ENCODE assay signal across 8 mouse cellular contexts in the genomic region with DNA sequence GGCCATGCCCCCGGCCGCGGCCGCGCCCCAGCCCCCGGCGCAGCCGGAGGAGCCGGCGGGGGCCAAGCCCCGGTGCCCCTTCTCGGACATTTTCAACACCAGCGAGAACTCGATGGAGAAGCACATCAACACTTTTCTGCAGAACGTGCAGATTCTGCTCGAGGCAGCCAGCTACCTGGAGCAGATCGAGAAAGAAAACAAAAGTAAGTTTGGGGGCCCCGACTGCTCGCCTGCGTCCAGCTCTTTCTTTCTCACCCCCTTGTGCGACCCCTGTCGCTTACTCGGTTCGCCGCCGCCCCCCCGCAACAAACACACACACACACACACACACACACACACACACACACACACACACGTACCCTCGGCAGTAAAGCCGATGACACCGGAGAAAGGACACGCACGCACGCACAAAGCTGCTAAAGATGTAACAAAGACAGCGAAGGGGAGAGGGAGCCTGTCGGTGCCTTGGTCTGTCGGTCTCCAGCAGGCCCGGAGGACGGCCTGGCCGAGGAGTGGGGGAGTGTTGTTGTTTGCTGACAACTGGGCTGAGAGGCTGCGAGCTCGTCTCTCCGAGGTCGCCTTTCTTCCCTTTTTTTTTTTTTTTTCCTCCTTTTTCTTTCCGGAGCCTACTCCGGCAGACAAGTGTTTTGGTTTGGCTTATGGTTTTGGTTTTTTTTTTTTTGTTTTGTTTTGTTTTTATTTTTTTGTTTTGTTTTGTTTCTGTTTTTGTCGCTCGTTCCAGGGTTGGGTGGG. TPM values are rescaled to one million over a fixed set of nuclear protein-coding genes. Genes with fewer than 3 reads are reported as not detected.
DNase-seq lines count a peak whose midpoint lies in the region; ATAC-seq and TF ChIP-seq lines count a peak whose summit lies in the region.

No protein-coding gene starts in this region.

- under 1% methylated on average over 48 of the region's 48 CpGs for WGBS in kidney, adult 2 months
- under 1% methylated on average over 48 of the region's 48 CpGs for WGBS in forebrain, embryonic 15.5 days
- under 1% methylated on average over 48 of the region's 48 CpGs for WGBS in hindbrain, embryonic 16.5 days
- WGBS in liver, embryonic 13.5 days (ENCODE audit: insufficient replicate concordance), result under 1% methylated on average over 42 of the region's 48 CpGs
- WGBS in neural tube, embryonic 14.5 days, result under 1% methylated on average over 43 of the region's 48 CpGs

- H3K4me3 ChIP-seq in kidney, adult 2 months (ENCODE audit: insufficient read depth, low read depth, low read length), result peak overlapping the region; percentile 82
- H3K4me3 ChIP-seq in forebrain, embryonic 15.5 days, result peak overlapping the region; percentile 93
- H3K4me3 ChIP-seq in hindbrain, embryonic 16.5 days (ENCODE audit: low read length), result peak overlapping the region; percentile 87
- peak overlapping the region; percentile 96 for H3K4me3 ChIP-seq in liver, embryonic 13.5 days (replicated peaks)
- H3K4me3 ChIP-seq in neural tube, embryonic 14.5 days (ENCODE audit: low read depth, low read length), result peak overlapping the region; percentile 88

- TF ChIP-seq CTCF in kidney, adult 2 months (conservative IDR thresholded peaks at IDR 0.05; ENCODE audit: insufficient read depth, insufficient read length, low read depth, low read length), result no peak
- TF ChIP-seq CTCF in brain, embryonic 14.5 days (IDR thresholded peaks at IDR 0.05; ENCODE audit: borderline replicate concordance, extremely low read depth, insufficient read depth, insufficient read length), result no peak

- ATAC-seq in forebrain, embryonic 15.5 days (replicated peaks), result no peak
- ATAC-seq in hindbrain, embryonic 16.5 days, result no peak
- no peak for ATAC-seq in liver, embryonic 13.5 days (ENCODE audit: low read depth)
- no peak for ATAC-seq in neural tube, embryonic 14.5 days (ENCODE audit: low read depth)

- peak; percentile 51 for DNase-seq in kidney, adult 2 months
- DNase-seq in kidney, adult 11 months, result no peak
- DNase-seq in brain, embryonic 14.5 days (ENCODE audit: low read depth), result peak; percentile 81
- peak; percentile 57 for DNase-seq in liver, embryonic 13.5 days
- DNase-seq in thymus, postnatal 0 days (ENCODE audit: low spot score), result peak; percentile 49

- H3K4me2 ChIP-seq in forebrain, embryonic 15.5 days (replicated peaks), result peak overlapping the region; percentile 78
- H3K4me2 ChIP-seq in hindbrain, embryonic 16.5 days (ENCODE audit: low read length), result peak overlapping the region; percentile 90
- peak overlapping the region; percentile 100 for H3K4me2 ChIP-seq in liver, embryonic 13.5 days
- H3K4me2 ChIP-seq in neural tube, embryonic 14.5 days (ENCODE audit: low read depth, low read length), result peak overlapping the region; percentile 86

- peak overlapping the region; percentile 88 for H3K9ac ChIP-seq in forebrain, embryonic 15.5 days (replicated peaks)
- H3K9ac ChIP-seq in hindbrain, embryonic 16.5 days (ENCODE audit: low read depth, low read length), result peak overlapping the region; percentile 83
- peak overlapping the region; percentile 97 for H3K9ac ChIP-seq in liver, embryonic 13.5 days
- peak overlapping the region; percentile 91 for H3K9ac ChIP-seq in neural tube, embryonic 14.5 days (replicated peaks; ENCODE audit: low read depth, low read length)

- H3K27ac ChIP-seq in kidney, adult 2 months (ENCODE audit: insufficient read depth, low read depth, low read length), result peak overlapping the region; percentile 82
- peak overlapping the region; percentile 99 for H3K27ac ChIP-seq in forebrain, embryonic 15.5 days (replicated peaks)
- peak overlapping the region; percentile 94 for H3K27ac ChIP-seq in hindbrain, embryonic 16.5 days (ENCODE audit: low read depth, low read length)
- peak overlapping the region; percentile 95 for H3K27ac ChIP-seq in liver, embryonic 13.5 days
- peak overlapping the region; percentile 97 for H3K27ac ChIP-seq in neural tube, embryonic 14.5 days (ENCODE audit: low read depth, low read length)

- no peaks in the 10 kb centered on the region for H3K9me3 ChIP-seq in forebrain, embryonic 15.5 days
- H3K9me3 ChIP-seq in hindbrain, embryonic 16.5 days (ENCODE audit: control insufficient read depth, low read length), result no peaks in the 10 kb centered on the region
- no peaks in the 10 kb centered on the region for H3K9me3 ChIP-seq in liver, embryonic 13.5 days (replicated peaks)
- no peaks in the 10 kb centered on the region for H3K9me3 ChIP-seq in neural tube, embryonic 14.5 days (ENCODE audit: control insufficient read depth, low read length)

- H3K36me3 ChIP-seq in kidney, adult 2 months (ENCODE audit: control insufficient read depth, insufficient read depth, low read length), result no peaks in the 10 kb centered on the region
- H3K36me3 ChIP-seq in forebrain, embryonic 15.5 days, result no peaks in the 10 kb centered on the region
- H3K36me3 ChIP-seq in hindbrain, embryonic 16.5 days (ENCODE audit: control insufficient read depth, insufficient read depth, low read length), result no peaks in the 10 kb centered on the region
- H3K36me3 ChIP-seq in liver, embryonic 13.5 days, result no peaks in the 10 kb centered on the region
- H3K36me3 ChIP-seq in neural tube, embryonic 14.5 days (ENCODE audit: control insufficient read depth, insufficient read depth, low read length), result no peaks in the 10 kb centered on the region

- no peaks in the 10 kb centered on the region for H3K27me3 ChIP-seq in kidney, adult 2 months (replicated peaks; ENCODE audit: control insufficient read depth, insufficient read depth, low read length)
- no peaks in the 10 kb centered on the region for H3K27me3 ChIP-seq in forebrain, embryonic 15.5 days
- no peaks in the 10 kb centered on the region for H3K27me3 ChIP-seq in hindbrain, embryonic 16.5 days (replicated peaks; ENCODE audit: control insufficient read depth, insufficient read depth, low read length)
- H3K27me3 ChIP-seq in liver, embryonic 13.5 days, result no peaks in the 10 kb centered on the region; the same call in 1 of the 2 replicates
- no peaks in the 10 kb centered on the region for H3K27me3 ChIP-seq in neural tube, embryonic 14.5 days (ENCODE audit: control insufficient read depth, insufficient read depth, low read length)

- no peak for TF ChIP-seq POLR2A in kidney, adult 2 months (IDR thresholded peaks at IDR 0.05; ENCODE audit: low read depth, low read length)
- peak; percentile 19; the same call in 1 of the 2 replicates for TF ChIP-seq POLR2A in brain, embryonic 14.5 days (IDR thresholded peaks at IDR 0.05; ENCODE audit: borderline replicate concordance, extremely low read depth, insufficient read depth, insufficient read length, poor library complexity, severe bottlenecking)

- H3K4me1 ChIP-seq in kidney, adult 2 months (ENCODE audit: control insufficient read depth, insufficient read depth, low read length), result no peaks in the 10 kb centered on the region
- peaks cover 27% of the 10 kb centered on the region for H3K4me1 ChIP-seq in forebrain, embryonic 15.5 days
- peaks cover 11% of the 10 kb centered on the region for H3K4me1 ChIP-seq in hindbrain, embryonic 16.5 days (ENCODE audit: control insufficient read depth, insufficient read depth, low read depth, low read length)
- H3K4me1 ChIP-seq in liver, embryonic 13.5 days (replicated peaks), result peaks cover 42% of the 10 kb centered on the region
- peaks cover 13% of the 10 kb centered on the region; the same call in 1 of the 2 replicates for H3K4me1 ChIP-seq in neural tube, embryonic 14.5 days (ENCODE audit: control insufficient read depth, insufficient read depth, low read length)

RNA-seq across cellular contexts. Expression of a gene that starts 0.6 kb away (rescaled TPM):
- polyA plus RNA-seq in kidney, adult 2 months (2012; rRNA removed), result 38.9 and 41.7 TPM in 2 replicates
- 37.1 and 44.2 TPM in 2 replicates for polyA plus RNA-seq in brain, embryonic 14.5 days (2012; rRNA removed)
- polyA plus RNA-seq in forebrain, embryonic 15.5 days (2015; fragmentation: Nextera tagmentation; extraction: Ambion mirVana), result 62.0 and 68.4 TPM in 2 replicates
- polyA plus RNA-seq in hindbrain, embryonic 16.5 days (2015; fragmentation: Nextera tagmentation; extraction: Ambion mirVana), result 18.9 and 27.8 TPM in 2 replicates
- 31.0 and 33.3 TPM in 2 replicates for polyA plus RNA-seq in liver, embryonic 13.5 days (2015; fragmentation: Nextera tagmentation; extraction: Ambion mirVana)
- polyA plus RNA-seq in neural tube, embryonic 14.5 days (2014; fragmentation: Nextera tagmentation; extraction: Ambion mirVana), result 41.8 and 57.5 TPM in 2 replicates
- 40.5 and 45.0 TPM in 2 replicates for polyA plus RNA-seq in thymus, postnatal 0 days (2015; fragmentation: Nextera tagmentation; extraction: Ambion mirVana)
